Mouse (Mus musculus): ENCODE data around the gene Arsb.
A peak's percentile ranks its signal among the peaks of the same experiment; 100 is the strongest.
"Not testable (repeated sequence)": the region's sequence is repeated elsewhere in the genome, so short reads cannot be mapped to it uniquely, and the experiment has no call there.

Gene Arsb

DNA sequence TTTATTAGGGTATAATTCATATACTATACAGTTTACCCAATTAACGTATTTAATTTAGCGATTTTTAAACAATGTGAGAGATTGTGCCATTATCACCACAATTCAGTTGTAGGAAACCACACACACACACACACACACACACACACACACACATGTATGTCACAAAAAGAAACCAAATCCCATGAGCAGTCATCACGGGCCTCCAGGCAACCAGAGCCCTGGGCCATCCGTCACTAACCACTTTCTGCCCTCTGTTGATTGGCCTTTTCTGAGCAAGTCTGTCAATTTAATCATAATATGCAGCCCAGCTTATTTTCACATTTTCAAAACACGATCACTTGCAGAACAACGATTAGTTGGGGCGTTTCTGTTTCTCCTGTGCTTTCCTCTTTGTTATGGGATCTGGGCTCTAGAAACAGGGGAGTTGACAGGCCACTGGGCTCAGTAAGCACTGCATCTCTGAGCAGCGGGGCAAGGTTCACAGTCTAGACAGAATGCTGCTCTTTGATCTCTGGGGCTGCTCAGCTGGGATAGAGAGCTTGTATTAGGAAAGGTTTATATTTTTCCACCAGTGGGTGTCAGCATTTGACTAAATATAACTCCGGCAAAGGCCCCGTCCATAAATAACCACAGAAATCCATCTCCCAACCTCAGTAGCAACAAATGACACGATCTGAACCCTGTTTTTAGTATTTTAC is 21.7 kb downstream of the Arsb start:
- DNase-seq: peak; percentile 55 to 69

DNA sequence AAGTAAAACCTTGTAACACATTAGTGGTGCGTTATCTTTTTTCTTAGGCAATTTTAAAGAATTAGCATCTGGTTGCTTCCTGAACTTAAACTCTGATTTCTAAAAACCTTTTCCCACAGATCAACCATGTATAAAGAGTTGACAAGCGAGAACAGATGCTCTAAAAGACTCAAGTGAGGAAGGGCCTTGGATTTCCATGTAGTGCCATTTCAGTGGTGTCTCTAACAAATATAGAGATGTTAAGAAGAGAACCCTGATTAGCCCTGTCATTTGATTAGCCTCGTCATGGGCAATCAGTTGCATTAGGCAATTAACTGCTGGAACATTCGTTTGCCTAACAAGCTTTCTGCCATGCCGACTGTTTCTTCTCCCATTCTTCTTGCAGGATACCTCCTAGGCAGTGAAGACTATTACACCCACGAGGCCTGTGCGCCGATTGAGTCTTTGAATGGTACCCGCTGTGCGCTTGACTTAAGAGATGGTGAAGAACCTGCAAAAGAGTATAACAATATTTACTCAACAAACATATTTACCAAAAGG is 22.3 kb downstream of the Arsb start:
- DNase-seq: no peak

DNA sequence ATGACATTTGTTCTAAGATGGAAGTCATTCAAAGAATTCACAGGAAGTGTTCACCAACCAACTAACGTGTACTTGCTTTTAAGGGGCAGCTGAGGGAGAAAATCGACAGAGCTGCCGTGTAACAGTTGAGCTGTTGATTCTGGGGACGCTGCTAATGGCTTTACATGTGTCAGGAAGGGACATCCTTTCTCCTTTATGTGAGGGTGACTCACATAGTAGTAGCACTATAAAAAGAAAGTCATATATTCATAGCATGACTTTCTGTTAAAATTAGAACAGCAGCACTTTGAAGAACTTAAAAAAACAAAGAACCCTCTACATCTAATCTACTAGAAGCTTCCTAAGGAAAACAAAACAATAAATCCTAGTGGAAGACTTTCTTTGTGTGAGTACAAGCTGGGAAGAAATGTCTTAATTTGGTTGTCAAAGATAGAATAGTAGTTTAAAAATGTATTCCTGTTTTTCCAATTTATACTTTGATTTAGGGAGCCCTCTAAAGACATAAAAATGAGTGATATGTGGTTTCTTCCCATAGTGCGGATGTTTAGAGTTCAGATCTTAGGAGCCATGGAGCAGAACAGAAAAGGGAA is 25.7 kb downstream of the Arsb start:
- DNase-seq: no peak

DNA sequence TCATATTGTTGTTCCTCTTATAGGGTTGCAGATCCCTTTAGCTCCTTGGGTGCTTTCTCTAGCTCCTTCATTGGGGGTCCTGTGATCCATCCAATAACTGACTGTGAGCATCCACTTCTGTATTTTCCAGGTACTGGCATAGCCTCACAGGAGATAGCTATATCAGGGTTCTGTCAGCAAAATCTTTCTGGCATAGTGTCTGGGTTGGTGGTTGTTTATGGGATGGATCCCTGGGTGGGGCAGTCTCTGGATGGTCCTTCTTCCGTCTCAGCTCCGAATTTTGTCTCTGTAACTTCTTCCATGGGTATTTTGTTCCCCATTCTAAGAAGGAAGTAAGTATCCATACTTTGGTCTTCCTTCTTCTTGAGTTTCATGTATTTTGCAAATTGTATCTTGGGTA is 38.9 kb downstream of the Arsb start:
- DNase-seq: not testable (repeated sequence)

DNA sequence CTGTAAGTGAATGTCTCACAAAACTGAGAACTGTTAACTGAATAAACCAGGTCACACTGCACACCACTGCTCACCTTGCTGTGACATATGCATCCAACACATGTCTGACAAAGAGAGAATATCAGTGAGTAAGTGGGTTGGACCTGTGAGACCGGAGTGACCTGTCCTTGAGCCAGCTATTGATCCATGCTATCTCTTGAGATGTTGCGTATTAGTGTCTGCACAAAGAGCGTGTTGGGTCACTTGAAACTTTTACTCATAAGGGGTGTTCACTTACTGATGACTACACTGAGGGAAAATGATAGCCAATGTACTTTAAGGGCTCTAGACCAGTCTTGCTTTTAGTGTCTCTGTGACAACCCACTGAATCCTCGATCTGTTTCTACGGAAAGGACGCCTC is 42.7 kb downstream of the Arsb start:
- DNase-seq: no peak

DNA sequence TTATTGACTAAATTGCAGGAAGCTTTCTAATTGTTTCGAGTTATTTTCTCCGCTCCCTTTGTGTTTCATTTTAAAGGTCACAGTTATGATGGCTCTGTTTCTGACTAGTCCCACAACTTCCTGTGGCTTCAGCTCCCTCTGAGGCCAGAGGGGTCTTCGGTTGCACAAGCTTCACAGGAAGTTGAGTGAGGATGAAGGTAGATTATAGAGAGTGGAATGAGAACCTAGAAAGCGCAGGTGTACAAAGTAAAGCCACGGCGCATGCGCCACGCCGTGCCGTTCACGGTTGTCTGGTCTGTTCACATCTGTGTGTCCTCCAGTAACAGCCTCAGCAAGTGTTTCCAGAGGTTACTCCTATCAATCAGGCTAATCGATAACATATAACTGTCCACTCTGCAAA is 43.2 kb downstream of the Arsb start:
- DNase-seq: no peak

DNA sequence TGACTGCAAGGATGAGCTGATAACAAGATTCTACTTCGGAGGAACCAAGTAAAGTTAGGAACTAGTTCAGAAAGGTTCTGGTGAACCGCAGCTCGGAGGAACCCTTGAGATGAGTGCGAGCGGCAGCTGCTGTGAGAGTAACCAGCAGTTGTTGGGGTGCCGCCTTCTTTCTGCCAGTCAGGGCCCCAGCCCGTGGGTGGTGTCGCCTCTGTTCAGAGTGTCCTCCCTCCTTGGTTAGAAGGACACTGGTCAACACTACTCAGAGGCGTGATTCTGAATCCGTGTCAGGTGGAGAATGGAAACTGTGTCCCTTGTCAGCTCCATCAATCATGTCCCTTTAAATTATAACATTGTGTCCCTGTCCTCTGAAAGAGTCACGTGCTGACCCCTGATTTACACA is 43.7 kb downstream of the Arsb start:
- DNase-seq: no peak

DNA sequence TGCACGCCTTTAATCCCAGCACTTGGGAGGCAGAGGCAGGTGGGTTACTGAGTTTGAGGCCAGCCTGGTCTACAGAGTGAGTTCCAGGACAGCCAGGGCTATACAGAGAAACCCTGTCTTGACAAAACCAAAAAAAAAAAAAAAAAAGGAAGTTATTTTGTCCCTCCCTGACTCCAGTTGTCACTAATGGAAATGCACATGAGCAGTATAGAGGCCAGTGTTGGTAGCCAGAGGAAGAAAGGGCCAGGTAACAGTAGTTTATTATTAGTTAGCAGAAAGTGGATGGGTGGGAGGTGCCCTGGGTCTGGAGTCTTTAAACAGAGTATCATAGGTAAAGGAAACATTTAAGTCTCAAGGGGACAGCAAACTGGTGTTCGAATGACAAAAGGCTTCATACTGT is 44.7 kb downstream of the Arsb start:
- DNase-seq: no peak

DNA sequence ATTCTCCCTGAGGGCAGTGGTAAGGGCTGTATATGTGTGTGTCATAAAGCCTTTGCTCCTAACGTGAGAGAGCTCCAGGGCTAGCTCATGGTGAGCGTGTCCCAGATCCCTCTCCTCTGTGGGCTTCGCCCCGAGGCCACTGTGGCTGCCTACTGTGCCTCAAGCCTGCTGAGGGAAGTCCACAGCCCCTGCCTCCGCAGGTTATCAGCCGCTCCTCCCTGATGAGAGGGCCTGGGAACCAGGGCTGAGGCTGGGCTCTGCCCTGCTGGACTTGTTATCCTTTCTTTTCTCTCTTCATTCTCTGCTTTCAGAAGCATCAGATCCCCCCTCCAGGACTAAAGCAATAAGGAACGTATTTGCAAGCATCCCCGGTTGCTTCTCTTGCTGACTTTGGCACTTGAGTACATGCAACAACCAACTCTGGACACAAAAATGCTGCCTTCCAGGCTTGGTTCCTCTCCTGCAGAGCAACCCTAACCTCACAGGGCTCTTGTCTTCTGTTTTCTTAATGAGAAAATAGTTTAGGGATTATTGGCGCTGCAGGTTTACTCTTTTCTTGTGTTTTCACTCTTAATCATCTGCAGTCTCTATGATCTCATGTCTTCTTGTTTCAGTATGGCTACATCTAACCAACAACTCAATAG is 45.4 kb downstream of the Arsb start:
- DNase-seq: no peak

DNA sequence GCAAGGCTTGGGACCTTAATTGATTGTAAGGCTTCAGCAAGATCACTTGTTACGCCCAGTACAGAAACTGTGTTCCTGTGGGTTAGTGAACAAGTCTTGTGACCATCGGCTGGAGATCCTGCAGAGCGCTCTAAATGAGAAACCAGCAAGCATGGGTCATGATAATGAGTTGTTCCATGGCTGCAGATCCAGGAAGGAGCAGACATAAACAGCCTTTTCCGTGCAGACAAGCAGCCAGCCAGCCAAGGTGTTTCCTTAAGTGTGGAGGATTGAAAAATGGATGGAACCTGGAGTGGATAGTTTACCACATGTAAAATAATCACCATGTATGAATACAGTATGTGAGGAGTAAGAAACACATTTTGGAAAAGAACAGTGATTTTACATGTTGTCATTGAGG is 48.7 kb downstream of the Arsb start:
- DNase-seq: no peak

DNA sequence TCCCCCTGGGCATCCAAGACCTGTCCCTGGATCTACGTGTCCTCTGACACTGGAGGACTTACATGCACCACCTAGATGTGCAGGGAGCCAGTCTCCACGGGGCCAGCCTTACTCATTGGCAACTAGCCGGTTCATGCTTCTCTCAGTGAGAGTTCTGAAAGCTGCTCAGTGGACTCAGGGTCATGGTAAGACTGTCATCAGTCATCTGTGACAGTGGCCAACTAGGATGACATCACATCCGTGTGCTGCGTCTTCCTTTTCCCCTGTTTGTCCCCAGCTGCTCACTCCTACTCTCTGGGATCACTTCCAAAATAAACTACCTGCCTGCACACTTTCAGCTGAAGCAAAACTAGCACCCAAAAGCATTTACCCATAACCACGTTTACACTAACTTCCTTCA is 50.6 kb downstream of the Arsb start:
- DNase-seq: peak in 1 of 2 experiments; percentile 38

DNA sequence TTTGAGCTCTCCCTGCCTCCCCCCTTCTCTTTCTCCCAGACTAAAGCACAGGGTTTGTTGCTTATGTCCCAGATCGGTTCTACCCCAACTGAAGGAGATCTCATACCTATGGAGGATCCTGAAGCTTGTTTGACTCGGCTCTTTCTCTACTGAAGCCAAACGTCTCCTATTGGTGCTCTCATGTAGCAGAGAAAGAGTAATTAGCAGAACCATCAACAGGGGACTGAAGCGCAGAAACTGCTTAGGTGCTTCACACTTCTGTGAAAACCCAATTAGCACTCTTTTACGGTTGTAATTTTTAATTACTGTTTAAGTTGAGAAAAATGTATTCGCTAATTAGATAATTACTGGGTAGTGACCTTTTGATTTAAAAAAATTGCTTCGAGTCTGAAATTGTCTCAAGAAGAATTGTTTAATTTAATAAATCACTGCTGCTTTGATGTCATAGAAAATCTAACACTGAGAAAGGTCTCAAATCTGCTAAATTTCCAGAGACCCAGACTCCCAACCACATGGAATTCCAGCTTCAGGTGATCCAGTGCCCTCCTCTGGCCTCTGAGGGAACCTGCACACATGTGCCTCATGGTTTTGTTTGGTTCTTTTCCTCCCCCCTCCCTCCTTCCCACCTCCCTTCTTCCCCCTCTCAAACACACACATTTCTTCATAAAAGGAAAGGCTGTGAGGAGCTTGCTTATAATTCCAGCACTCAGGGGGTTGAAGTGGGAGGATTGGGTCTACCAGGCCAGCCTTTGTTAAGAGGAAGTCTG is 54.5 kb downstream of the Arsb start:
- DNase-seq: no peak

DNA sequence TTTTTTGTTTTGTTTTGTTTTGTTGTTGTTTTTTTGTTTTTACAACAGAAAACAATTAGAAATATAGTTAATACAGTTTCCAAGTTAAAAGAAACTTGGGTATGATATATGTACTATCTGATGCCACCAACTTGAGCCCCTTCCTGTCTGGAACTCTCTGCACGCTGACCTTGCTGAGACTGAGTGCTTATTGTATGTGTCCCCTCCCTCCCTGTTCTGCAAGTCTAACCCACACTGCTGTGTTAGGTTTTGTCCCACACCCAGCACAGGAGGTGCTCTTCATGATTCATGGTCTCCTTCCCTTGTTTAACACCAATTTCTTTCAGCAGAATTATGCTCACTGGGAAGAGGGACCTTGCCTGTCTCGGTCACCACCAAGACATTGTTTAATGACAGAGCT is 56.3 kb downstream of the Arsb start:
- DNase-seq: no peak

DNA sequence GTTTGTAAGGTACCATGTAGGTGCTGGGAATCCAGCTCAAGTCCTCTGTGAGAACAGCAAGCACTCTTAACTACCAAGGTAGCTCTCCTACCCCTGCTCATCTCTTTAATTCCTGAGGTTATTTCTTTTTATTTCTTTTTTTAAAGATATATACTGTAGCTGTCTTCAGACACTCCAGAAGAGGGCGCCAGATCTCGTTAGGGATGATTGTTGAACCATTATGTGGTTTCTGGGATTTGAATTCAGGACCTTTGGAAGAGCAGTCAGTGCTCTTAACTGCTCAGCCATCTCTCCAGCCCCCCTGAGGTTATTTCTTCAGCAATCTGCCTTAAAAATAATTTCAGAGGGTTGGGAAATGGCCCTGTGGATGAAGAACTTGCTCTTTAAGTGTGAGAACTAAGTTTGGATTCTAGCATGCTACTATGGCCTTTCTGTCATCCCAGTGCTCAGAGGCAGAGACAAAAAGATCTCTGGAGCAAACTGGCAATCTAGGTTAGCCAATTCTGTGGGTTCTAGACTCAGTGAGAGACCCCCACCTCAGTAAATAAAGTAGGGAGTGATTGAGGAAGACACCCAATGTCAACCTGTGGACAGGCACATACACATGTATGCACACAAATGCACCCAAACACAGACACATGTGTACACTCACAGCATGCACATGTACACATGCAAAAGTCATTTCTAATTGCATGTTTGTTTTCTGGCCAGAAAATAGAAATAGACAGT is 58.3 kb downstream of the Arsb start:
- DNase-seq: no peak

DNA sequence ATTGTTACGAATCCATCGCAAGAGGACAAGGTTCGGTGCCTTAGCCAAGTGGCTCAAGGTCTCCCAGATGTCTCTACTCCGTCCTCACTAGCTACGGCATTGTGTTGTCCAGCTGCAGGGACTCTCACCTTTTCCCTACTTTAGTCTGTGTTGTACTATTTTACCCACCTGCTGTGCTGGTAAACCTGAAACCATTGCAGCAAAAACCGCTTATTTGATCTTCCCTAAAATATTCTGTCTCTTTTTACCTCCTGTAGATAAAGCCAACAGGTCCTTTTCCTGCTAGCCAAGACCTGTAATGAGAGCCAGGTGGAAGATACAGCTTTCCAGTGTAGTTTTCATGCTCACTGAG is 58.8 kb downstream of the Arsb start:
- DNase-seq: no peak

DNA sequence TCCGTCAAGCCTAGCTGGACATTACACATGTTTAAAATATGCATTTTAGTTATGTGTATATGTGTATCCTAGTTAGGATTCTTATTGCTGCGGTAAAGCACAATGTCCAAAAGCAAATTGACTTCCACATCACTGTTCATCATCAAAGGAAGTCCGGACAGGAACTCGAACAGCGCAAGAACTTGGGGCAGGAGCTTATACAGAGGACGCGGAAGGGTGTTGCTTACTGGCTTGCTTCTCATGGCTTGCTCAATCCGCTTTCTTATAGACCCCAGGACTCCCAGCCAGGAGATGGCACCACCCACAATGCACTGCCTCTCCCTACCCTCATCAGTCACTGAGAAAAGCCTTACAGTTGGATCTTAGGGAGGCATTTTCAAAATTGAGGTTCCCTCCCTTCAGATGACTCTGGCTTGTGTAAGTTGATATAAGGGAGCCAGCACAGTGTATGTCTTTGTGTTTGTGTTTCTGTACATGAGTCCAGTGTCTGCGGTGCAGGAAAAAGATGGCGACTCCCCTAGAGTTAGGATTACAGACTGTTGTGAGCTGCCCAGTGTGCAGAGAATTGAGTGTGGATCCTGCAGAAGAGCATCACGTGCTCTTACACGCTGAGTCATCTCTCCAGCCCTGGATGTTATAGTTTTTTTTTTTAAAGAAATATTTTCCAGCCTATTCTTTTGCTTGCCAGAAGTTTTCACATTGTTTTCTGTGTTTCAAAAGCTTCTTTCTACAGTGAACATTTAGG is 66.2 kb downstream of the Arsb start:
- DNase-seq: no peak

DNA sequence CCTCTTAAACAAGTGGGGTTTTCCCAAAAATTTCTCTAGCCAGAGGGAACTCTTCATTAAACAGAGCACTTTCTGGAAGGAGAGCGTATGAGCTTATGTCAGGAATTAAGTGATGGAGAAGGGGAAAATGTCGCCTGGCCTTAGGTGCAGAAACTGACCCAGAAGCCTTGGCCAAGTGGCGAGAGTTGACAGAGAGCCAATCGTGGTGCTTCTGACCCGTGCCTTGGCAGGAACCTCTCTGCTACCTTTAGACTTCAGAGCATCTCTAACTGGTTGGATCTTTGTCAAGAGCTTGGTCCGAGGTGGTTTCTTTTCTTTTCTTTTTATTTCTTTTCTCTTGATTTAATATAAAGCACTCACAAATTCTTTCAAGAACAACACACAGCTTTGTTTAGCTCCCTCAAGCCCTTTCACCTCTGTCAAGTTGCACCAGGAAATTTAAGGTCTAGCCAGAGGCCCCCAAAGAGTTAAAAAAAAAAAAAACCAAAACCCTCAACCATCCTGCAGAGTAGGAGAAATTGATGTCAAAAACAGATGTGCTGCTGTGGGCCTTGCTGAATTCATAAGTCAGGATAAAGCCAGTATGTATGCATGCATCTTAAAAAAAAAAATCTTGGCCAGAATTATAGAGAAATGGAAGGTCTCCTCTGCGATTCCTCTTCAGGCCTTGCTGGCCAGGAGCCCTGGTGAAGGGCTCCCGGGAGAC is 67.2 kb downstream of the Arsb start:
- DNase-seq: no peak

DNA sequence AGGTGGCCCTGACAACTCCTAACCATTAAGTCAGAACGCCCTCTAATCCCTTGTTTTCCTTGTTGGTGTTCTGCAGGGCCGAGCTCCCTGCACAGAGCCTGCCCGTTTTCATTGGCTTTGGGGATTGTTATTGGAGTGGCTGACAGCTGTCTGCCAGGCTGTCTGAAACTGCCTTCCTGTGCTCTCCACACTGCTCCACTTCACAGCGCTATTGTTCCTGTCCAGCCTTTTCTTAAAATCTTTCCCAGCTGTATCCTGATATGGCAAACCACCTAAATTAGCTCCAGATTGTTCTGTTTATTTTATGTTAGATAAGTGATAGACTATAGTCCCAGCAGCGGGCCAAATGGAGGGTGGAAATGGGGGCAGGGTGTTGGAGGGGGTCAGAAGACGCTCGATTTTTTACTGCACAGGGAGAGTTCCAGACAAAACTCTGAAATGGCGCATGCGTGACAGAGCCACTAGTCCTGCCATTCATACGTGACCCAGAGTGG is 67.8 kb downstream of the Arsb start:
- DNase-seq: peak; percentile 41 to 59

DNA sequence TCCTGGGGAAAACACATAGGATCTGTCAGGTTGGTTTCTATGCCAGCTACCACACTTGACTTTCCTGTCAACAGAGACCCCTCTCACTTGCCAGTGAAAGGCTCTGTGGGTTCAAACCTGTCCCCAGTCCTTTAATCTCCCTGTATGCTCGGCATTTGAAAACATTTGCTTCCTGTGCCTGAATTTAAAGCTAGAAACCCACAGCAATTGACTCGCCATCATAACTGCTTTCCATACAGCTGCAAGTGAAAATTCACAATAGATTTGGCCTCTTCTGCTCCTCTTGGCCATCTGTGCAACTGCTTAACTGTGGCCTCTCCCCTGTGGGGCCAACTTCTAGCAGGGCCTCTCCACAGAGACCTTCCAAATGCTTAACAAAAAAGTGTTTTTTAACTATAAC is 68.3 kb downstream of the Arsb start:
- peak in 1 of 2 experiments; percentile 4 for DNase-seq

DNA sequence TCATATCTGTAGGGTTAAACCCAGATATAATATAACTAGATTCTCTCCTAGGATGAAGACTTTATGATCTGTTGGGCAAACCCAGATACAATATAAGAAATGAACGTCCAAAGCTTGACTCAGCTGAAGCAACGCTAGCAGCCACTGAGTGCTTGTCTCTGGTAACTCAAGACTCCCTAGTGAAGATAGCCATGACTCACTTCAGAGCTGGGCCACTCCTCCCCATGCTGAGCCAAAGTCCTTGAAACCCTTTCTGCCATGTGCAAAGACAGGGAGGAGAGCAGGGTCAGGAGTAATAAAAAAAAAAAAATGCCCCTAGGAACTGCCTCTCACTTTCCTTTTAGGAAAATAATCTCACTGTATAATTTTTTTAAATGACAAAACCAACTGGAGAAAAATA is 68.7 kb downstream of the Arsb start:
- DNase-seq: no peak

DNA sequence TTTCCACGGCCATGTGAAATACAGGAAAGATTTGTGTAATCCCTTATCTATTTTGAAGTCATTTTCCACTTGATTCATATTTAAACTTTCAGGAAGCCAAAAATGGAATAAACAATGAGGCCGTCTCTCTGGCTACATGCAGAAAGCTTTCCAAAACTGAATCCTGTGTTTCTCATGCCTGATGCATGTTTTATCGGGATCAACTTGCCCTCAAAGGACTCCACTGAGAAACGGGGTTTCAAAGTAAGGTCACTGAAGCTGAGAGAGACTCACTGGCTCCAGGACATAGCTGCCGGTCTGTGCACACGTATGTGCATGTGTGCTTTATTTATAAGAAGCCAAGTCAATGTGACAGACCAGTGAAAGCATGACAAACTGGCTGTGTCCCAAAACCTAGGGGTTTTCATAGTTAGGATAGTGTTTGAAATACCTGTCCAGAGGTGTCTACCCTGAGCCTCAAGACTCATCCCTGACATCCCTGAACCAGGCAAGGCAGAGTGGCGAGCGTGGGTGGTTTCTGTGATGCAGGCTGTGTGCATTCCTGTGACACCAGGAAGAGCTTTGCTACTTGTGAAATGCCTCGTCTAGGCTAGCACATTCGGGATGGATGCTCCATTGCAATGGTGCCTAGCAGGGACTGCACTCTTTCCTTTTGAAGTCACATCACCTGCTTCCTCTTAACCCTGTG is 75.5 kb downstream of the Arsb start:
- DNase-seq: no peak
